ENCODE assay signal across 8 mouse cellular contexts in the genomic region with DNA sequence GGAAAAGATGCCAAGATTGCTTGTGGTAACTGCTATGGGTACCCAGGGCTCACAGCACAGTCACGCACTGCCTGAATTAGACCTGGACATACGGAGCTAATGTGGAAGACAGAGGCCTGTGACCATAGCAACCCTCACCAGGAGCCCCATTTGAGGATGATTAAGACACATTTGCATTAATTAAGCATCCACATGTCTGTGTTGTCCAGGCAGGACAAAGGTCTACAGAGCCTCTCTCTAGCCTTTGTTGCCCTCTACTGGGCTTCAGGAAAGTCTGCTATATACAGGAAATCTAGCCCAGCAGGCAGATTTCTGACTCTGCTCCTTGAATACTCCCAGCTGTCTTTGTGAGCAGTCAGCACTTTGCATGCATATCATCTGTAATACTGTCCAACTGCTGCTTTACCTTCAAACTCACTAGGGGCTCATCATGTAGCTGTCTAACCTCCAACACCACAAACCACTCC.
DNase-seq lines count a peak whose midpoint lies in the region; ATAC-seq lines count a peak whose summit lies in the region.

No protein-coding gene starts in this region.

- no peak overlapping the region for H3K27ac ChIP-seq in liver, embryonic 11.5 days (ENCODE audit: low read depth, low read length)
- no peak overlapping the region for H3K27ac ChIP-seq in liver, embryonic 12.5 days
- H3K27ac ChIP-seq in forebrain, embryonic 13.5 days = no peak overlapping the region
- no peak overlapping the region for H3K27ac ChIP-seq in stomach, embryonic 14.5 days (ENCODE audit: low read length)

- no peaks in the 10 kb centered on the region for H3K27me3 ChIP-seq in liver, embryonic 11.5 days (replicated peaks; ENCODE audit: control insufficient read depth, insufficient read depth, low read length)
- no peaks in the 10 kb centered on the region for H3K27me3 ChIP-seq in liver, embryonic 12.5 days (replicated peaks)
- H3K27me3 ChIP-seq in forebrain, embryonic 13.5 days = no peaks in the 10 kb centered on the region
- no peaks in the 10 kb centered on the region for H3K27me3 ChIP-seq in stomach, embryonic 14.5 days (ENCODE audit: control insufficient read depth, insufficient read depth, low read length)

- no peak overlapping the region for H3K4me3 ChIP-seq in liver, embryonic 11.5 days (ENCODE audit: low read depth, low read length)
- no peak overlapping the region for H3K4me3 ChIP-seq in liver, embryonic 12.5 days
- no peak overlapping the region for H3K4me3 ChIP-seq in forebrain, embryonic 13.5 days
- no peak overlapping the region for H3K4me3 ChIP-seq in stomach, embryonic 14.5 days (ENCODE audit: low read depth, low read length)

- H3K4me2 ChIP-seq in liver, embryonic 11.5 days = no peak overlapping the region
- no peak overlapping the region for H3K4me2 ChIP-seq in liver, embryonic 12.5 days
- no peak overlapping the region for H3K4me2 ChIP-seq in forebrain, embryonic 13.5 days
- H3K4me2 ChIP-seq in stomach, embryonic 14.5 days (replicated peaks; ENCODE audit: low read depth, low read length) = no peak overlapping the region

- H3K9me3 ChIP-seq in liver, embryonic 11.5 days (ENCODE audit: control insufficient read depth, low read length) = no peaks in the 10 kb centered on the region
- no peaks in the 10 kb centered on the region for H3K9me3 ChIP-seq in liver, embryonic 12.5 days (replicated peaks)
- H3K9me3 ChIP-seq in forebrain, embryonic 13.5 days (replicated peaks) = no peaks in the 10 kb centered on the region
- H3K9me3 ChIP-seq in stomach, embryonic 14.5 days (ENCODE audit: control insufficient read depth, low read depth, low read length) = no peaks in the 10 kb centered on the region

- no peak for DNase-seq in liver, embryonic 11.5 days (ENCODE audit: low spot score)
- peak; percentile 9 for DNase-seq in cerebellum, adult 11 months
- DNase-seq in left cerebral cortex, postnatal 25 days (ENCODE audit: low spot score in 2 of 2) = peak; percentile 29 to 67
- DNase-seq in urinary bladder, adult 2 months (ENCODE audit: low spot score) = no peak
- no peak for DNase-seq in T-cell, adult 2 months (ENCODE audit: low spot score)

- no peaks in the 10 kb centered on the region for H3K4me1 ChIP-seq in liver, embryonic 11.5 days (replicated peaks; ENCODE audit: control insufficient read depth, insufficient read depth, low read length)
- H3K4me1 ChIP-seq in liver, embryonic 12.5 days = no peaks in the 10 kb centered on the region
- H3K4me1 ChIP-seq in forebrain, embryonic 13.5 days = peaks cover 7% of the 10 kb centered on the region; the same call in 1 of the 2 replicates
- H3K4me1 ChIP-seq in stomach, embryonic 14.5 days (ENCODE audit: control insufficient read depth, insufficient read depth, low read length) = 0 out of 2 replicates have a peak, but pooled peaks cover 3% of the 10 kb centered on the region

- peak; percentile 26; the same call in 1 of the 2 replicates for ATAC-seq in liver, embryonic 11.5 days (replicated peaks; ENCODE audit: low FRiP score)
- ATAC-seq in liver, embryonic 12.5 days = no peak
- peak; percentile 95 for ATAC-seq in forebrain, embryonic 13.5 days
- peak; percentile 76 for ATAC-seq in stomach, embryonic 14.5 days (ENCODE audit: insufficient number of reproducible peaks, insufficient read depth, low FRiP score, low read depth)

- intact Hi-C loops in left cerebral cortex, postnatal 25 days (cut with DNase I) = loop anchor here (1.0 to 5.0 kb wide), 2 partner anchors 602 to 672 kb away; no protein-coding TSS in a partner anchor

- no peak overlapping the region for H3K9ac ChIP-seq in liver, embryonic 11.5 days (ENCODE audit: low read depth, low read length)
- H3K9ac ChIP-seq in liver, embryonic 12.5 days = no peak overlapping the region
- H3K9ac ChIP-seq in forebrain, embryonic 13.5 days = no peak overlapping the region
- no peak overlapping the region for H3K9ac ChIP-seq in stomach, embryonic 14.5 days (replicated peaks; ENCODE audit: low read depth, low read length)

- WGBS in liver, embryonic 11.5 days = 30% methylated on average over 2 of the region's 2 CpGs
- WGBS in liver, embryonic 12.5 days (ENCODE audit: insufficient replicate concordance) = 27% methylated on average over 2 of the region's 2 CpGs
- WGBS in forebrain, embryonic 13.5 days = 0% methylated on average over 2 of the region's 2 CpGs
- WGBS in stomach, embryonic 14.5 days = 44% methylated on average over 2 of the region's 2 CpGs

- H3K36me3 ChIP-seq in liver, embryonic 11.5 days (ENCODE audit: control insufficient read depth, insufficient read depth, low read length) = no peaks in the 10 kb centered on the region
- H3K36me3 ChIP-seq in liver, embryonic 12.5 days = no peaks in the 10 kb centered on the region
- H3K36me3 ChIP-seq in forebrain, embryonic 13.5 days (ENCODE audit: poor library complexity, severe bottlenecking) = no peaks in the 10 kb centered on the region
- no peaks in the 10 kb centered on the region for H3K36me3 ChIP-seq in stomach, embryonic 14.5 days (ENCODE audit: control insufficient read depth, insufficient read depth, low read length)

Comparison
In these comparisons a context has a peak if more than half of its experiments do, and no peak if none do; other contexts are left out.
1. DNase-seq: peak in cerebellum, adult 11 months (single experiment) and left cerebral cortex, postnatal 25 days (2 of 2); none in liver, embryonic 11.5 days (single experiment), urinary bladder, adult 2 months (single experiment) and T-cell, adult 2 months (single experiment).